Mouse (Mus musculus) limb, embryonic 14.5 days (tissue): ENCODE measurements around the gene Tgm4. TPM values are rescaled to one million over a fixed set of nuclear protein-coding genes. Genes with fewer than 3 reads are reported as not detected.

Experiments
- ATAC-seq: fragments of 200-750 bp; cut with Nextera tagmentation; 2 replicates; pipeline ENCODE4 v1.8.0; 2017; ENCODE audit warnings: low read depth, moderate number of reproducible peaks, moderate TSS enrichment; ENCODE audit not compliant: low FRiP score
- DNase-seq: peaks from one replicate; pipeline ENCODE4 v3.0.0-alpha.2; 2015; ENCODE audit warnings: low spot score
- H3K27ac ChIP-seq: fragments of 300-500 bp; sonication (generic); replicated peaks from 2 replicates; pipeline ENCODE4 v1.5.1; 2014; ENCODE audit warnings: low read depth, mild to moderate bottlenecking, low read length, moderate library complexity, mixed read lengths
- H3K27me3 ChIP-seq: fragments of 300-500 bp; sonication (generic); 2 replicates; pipeline ENCODE4 v1.6.1; 2014; ENCODE audit warnings: low read length, mixed read lengths; ENCODE audit not compliant: control insufficient read depth, insufficient read depth
- H3K36me3 ChIP-seq: fragments of 300-500 bp; sonication (generic); 2 replicates; pipeline ENCODE4 v1.6.1; 2014; ENCODE audit warnings: mild to moderate bottlenecking, low read length, moderate library complexity, mixed read lengths; ENCODE audit not compliant: control insufficient read depth, insufficient read depth
- H3K4me1 ChIP-seq: fragments of 300-500 bp; sonication (generic); 2 replicates; pipeline ENCODE4 v1.6.1; 2014; ENCODE audit warnings: antibody characterized with exemption, low read length, mixed read lengths; ENCODE audit not compliant: control insufficient read depth, insufficient read depth
- H3K4me2 ChIP-seq: fragments of 300-500 bp; sonication (generic); replicated peaks from 2 replicates; pipeline ENCODE4 v1.6.1; 2014; ENCODE audit warnings: low read depth, mild to moderate bottlenecking, low read length, moderate library complexity; ENCODE audit not compliant: severe bottlenecking
- H3K4me3 ChIP-seq: fragments of 300-500 bp; sonication (generic); replicated peaks from 2 replicates; pipeline ENCODE4 v1.5.1; 2014; ENCODE audit warnings: low read length
- H3K9ac ChIP-seq: fragments of 300-500 bp; sonication (generic); 2 replicates; pipeline ENCODE4 v1.6.1; 2014; ENCODE audit warnings: mild to moderate bottlenecking, low read depth, low read length, moderate library complexity; ENCODE audit not compliant: severe bottlenecking
- H3K9me3 ChIP-seq: fragments of 300-500 bp; sonication (generic); 2 replicates; pipeline ENCODE4 v1.6.1; 2016; ENCODE audit warnings: low read length; ENCODE audit not compliant: control insufficient read depth
- POLR2A ChIP-seq: fragments of 200-500 bp; IDR thresholded peaks from 2 replicates; pipeline ENCODE4 v1.8.0; 2012; ENCODE audit warnings: inconsistent platforms, mild to moderate bottlenecking, moderate library complexity, borderline replicate concordance; ENCODE audit not compliant: insufficient read depth, insufficient read length; ENCODE audit errors: extremely low read depth
- WGBS: fragments of 180-500 bp; shearing (Covaris S2); extraction: QIAGEN DNeasy Blood & Tissue Kit; methylation state at CpG from one replicate; pipeline ENCODE4 v1.1.7; 2014; 5-methylcytosine and 5-hydroxymethylcytosine counted together
- polyA plus RNA-seq, 2 experiments: library from polyadenylated mRNA; depleted of rRNA in 1 of 2; stranded (reverse) in 1 of 2; unstranded in 1 of 2; fragments of >200 nt; fragmentation: Nextera tagmentation in 1 of 2; extraction: Ambion mirVana in 1 of 2; gene quantifications; 2 replicates each; pipeline versions ENCODE4 v1.2.1 to v1.2.3; 2012 to 2014

Gene Tgm4
- polyA plus RNA-seq, 2 experiments, result 0.45 to 0.47 TPM

DNA sequence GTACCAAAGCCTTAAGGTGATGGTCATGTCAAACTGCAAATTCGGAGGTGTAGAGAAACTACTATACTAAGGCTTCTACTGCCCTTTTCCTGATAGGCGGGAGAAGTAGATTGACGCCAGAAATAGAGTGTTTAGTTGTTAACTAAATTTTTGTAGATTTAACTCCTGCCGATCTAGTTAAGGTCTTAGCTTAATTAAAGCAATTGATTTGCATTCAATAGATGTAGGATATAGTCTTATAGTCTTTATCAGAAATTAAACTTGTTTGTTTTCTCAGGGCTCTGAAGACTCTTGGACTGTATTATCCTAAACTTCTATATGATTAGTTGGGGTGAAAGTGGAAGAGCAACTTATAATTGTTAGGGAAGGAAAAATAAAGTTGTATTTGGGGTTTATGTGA is 72.7 kb downstream of the Tgm4 start:
- 91% methylated on average over 4 of the region's 4 CpGs for WGBS
- TF ChIP-seq POLR2A, result no peak

GRCm38 (mm10) chr9:123109188-123109587 is 74.7 kb downstream of the Tgm4 start:
- Histone ChIP-seq H3K4me3 (no peak overlapping the region), H3K27ac (no peak overlapping the region), H3K9me3 (no peaks in the 10 kb centered on the region), H3K9ac (no peak overlapping the region), H3K36me3 (peaks cover 14% of the 10 kb centered on the region), H3K4me2 (no peak overlapping the region), H3K27me3 (no peaks in the 10 kb centered on the region), H3K4me1 (peaks cover 13% of the 10 kb centered on the region)
- no peak for TF ChIP-seq POLR2A
- 86% methylated on average over 7 of the region's 7 CpGs for WGBS
- no peak for ATAC-seq
- no peak for DNase-seq

More for the DNA sequence above, 72.7 kb downstream of the Tgm4 start:
- Histone ChIP-seq H3K4me3 (no peak overlapping the region), H3K9me3 (no peaks in the 10 kb centered on the region), H3K27me3 (no peaks in the 10 kb centered on the region), H3K36me3 (peaks cover 14% of the 10 kb centered on the region), H3K4me1 (peaks cover 8% of the 10 kb centered on the region), H3K9ac (no peak overlapping the region), H3K27ac (no peak overlapping the region), H3K4me2 (no peak overlapping the region)
- ATAC-seq, result no peak
- DNase-seq, result no peak

- H3K4me1 ChIP-seq, result peaks cover 13% of the 10 kb centered on the region
- H3K36me3 ChIP-seq, result peaks cover 11% of the 10 kb centered on the region
- H3K9ac ChIP-seq, result peak overlapping the region; percentile 89
- no peak for DNase-seq
- peak overlapping the region; percentile 83 for H3K4me3 ChIP-seq
- no peak for TF ChIP-seq POLR2A
- H3K4me2 ChIP-seq, result peak overlapping the region; percentile 89
- no peak overlapping the region for H3K27ac ChIP-seq
- H3K9me3 ChIP-seq, result no peaks in the 10 kb centered on the region
- 57% methylated on average over 8 of the region's 8 CpGs for WGBS
- no peaks in the 10 kb centered on the region for H3K27me3 ChIP-seq
- ATAC-seq, result no peak
Observed at GRCm38 (mm10) chr9:123111751-123112221, 77.3 kb downstream of the Tgm4 start.

DNA sequence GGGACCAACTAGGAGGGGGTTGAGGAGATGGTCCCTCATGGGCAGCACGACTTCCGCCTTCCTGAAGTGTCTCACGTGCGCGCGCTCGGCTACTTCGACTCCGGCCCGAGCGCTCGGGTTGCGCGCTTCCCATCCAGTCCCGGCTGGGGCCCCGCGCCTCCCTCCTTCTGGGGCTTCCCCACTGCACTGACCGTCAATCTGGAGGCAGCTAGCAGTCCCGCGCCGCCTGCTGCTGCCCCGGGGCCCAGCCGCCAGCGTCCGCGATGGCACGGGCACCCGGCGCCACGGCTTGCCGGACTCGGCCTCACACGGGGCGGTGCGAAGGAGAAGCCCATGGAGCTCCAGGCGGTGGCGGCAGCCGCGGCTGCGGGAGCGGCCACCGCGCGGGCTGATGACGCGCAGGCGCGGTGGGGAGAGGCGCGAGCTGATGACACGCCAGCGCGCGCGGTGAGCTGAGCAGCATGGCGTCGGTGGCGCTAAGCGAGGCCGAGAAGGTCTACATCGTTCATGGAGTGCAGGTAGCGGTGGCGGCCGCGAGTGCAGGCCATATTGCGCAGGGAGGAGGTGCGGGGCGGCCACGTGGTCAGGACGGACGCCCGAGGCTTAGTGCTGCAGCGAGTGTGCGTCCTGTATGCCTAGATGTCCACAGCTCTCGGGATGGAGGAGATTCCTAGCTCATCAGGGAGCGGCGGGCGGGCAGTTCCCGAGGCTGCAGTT is 78.4 kb downstream of the Tgm4 start, which contains the start of the genes Zdhhc3 and Exosc7:
Gene Zdhhc3 (minus strand): TSS at position 401 of the 717 bp plus-strand sequence.
Gene Exosc7 (plus strand): TSS at position 411 of the 717 bp plus-strand sequence.
- H3K9me3 ChIP-seq, result no peaks in the 10 kb centered on the region
- under 1% methylated on average over 72 of the region's 79 CpGs for WGBS
- H3K27me3 ChIP-seq, result no peaks in the 10 kb centered on the region
- H3K27ac ChIP-seq, result peak within 1 kb of the TSS; percentile 91
- ATAC-seq, result peak; percentile 94
- H3K4me2 ChIP-seq, result peak within 1 kb of the TSS; percentile 89
- peaks cover 13% of the 10 kb centered on the region for H3K4me1 ChIP-seq
- peak; percentile 92 for DNase-seq
- TF ChIP-seq POLR2A, result peak; percentile 96; the same call in 1 of the 2 replicates
- peaks cover 12% of the 10 kb centered on the region for H3K36me3 ChIP-seq
- H3K9ac ChIP-seq, result peak within 1 kb of the TSS; percentile 89
- H3K4me3 ChIP-seq, result peak within 1 kb of the TSS; percentile 83

- H3K9me3 ChIP-seq, result no peaks in the 10 kb centered on the region
- peak overlapping the region; percentile 89 for H3K9ac ChIP-seq
- WGBS, result 68% methylated on average over 6 of the region's 6 CpGs
- DNase-seq (no peak), ATAC-seq (no peak)
- no peak for TF ChIP-seq POLR2A
- no peaks in the 10 kb centered on the region for H3K27me3 ChIP-seq
- no peak overlapping the region for H3K27ac ChIP-seq
- H3K36me3 ChIP-seq, result peaks cover 16% of the 10 kb centered on the region
- peaks cover 13% of the 10 kb centered on the region for H3K4me1 ChIP-seq
- H3K4me3 ChIP-seq, result peak overlapping the region; percentile 83
- peak overlapping the region; percentile 89 for H3K4me2 ChIP-seq
Observed at GRCm38 (mm10) chr9:123113931-123114330, 79.4 kb downstream of the Tgm4 start.
